Mouse (Mus musculus): ENCODE data around the gene Zfp853. TPM values are rescaled to one million over a fixed set of nuclear protein-coding genes. Genes with fewer than 3 reads are reported as not detected.

The Zfp853 gene
- not detected for polyA plus RNA-seq (2017; shearing (Covaris generic))

DNA sequence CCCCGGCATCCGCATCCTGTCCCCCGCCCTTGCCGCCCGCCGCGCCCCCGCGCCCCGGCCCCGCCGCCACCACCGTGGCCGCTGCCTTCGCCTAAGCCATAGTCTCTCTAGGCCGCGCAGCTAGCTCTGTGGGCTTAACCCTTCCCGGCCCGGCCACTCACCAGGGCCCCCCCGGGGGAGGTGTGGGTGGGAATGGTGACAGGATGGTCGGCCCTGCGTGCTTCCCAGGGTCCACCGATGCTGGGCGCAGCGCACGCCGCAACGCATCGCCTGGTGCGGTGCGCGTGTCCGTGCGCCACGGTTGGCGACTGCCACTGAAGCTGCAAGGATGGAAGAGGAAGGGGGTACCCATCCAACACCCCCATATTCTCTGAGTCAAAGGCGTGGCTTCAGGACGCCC, at the start of gene Zfp853:
Gene Zfp853 (minus strand): TSS at position 220 of the 400 bp plus-strand sequence.

DNA sequence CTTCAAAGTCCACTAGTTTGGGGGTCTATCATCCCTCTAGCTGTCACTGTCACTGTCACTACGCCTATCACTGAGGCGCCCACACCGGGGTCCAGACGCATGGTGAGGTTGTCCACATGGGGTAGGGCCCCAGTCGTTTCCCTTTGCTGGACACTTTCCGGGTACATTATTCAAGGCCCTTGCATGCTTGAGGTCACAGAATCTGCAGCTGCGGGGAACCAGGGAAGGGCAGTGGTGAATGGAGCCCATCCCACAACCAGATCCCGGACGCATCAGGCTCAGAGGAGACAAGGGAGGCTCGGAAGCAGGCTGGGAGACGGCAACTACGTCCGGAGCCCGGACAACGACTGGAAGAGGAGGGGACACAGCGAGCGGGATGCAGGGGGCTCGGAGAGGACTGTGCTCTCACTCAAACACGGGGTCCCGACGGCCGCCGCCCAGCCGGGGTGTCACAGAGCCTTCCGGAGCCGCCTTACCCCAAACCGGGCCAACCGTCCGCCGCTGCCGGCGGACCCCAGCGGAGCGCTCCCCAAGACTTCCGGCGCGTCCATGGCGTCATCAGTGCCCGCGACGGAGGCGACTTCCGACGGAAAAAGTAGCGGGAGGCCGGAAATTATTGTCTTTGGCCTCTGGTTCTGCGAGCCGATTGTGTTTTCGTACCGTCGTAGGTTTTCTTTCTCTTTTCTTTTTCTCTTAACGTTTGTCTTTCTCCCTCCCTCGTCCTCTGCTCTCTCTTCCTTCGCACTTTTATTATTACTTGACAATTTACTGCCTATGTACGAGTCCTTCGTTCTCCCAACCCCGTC, 35.5 kb upstream of the Zfp853 start, which contains the start of gene Zdhhc4:
Gene Zdhhc4 (minus strand): TSS at position 567 of the 806 bp plus-strand sequence.

DNA sequence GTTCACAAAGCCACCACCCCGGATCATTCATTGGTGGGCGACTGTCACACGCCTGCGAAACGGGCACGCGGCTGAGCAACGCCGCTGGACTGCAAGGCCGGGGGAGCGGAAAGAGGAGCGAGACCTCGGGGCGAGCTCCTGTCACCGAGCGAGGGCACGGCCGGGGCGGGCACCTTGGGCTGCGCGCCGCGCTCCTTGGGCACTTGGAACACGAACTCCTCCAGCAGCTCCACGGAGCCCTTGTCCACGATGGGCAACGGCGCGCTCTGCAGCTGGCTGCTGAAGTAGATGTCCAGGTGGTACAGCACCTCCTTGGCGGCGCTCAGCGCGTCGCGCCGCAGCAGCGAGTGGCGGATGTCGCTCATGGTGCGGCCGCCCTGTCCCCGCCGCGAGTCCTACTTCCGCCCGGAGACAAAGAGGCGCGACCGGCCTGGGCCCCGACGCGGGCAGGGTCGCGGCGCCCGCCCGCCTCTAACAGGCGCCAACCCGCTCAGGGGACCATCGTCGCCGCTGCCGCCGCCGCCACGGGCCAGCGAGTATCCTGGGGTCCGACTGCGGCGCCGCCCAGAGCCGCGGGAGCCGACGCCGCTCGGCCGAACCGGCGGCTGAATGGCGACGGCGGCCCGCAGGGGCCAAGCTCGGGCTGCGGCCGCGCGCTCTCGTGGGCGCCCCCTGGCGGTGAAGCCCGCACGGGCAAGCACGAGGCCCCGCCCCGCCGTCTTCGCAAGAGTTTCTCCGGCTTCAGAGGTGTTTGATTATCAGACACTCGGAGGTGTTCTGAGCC, 21.5 kb upstream of the Zfp853 start, which contains the start of gene E130309D02Rik:
Gene E130309D02Rik (minus strand): TSS at position 631 of the 784 bp plus-strand sequence.

DNA sequence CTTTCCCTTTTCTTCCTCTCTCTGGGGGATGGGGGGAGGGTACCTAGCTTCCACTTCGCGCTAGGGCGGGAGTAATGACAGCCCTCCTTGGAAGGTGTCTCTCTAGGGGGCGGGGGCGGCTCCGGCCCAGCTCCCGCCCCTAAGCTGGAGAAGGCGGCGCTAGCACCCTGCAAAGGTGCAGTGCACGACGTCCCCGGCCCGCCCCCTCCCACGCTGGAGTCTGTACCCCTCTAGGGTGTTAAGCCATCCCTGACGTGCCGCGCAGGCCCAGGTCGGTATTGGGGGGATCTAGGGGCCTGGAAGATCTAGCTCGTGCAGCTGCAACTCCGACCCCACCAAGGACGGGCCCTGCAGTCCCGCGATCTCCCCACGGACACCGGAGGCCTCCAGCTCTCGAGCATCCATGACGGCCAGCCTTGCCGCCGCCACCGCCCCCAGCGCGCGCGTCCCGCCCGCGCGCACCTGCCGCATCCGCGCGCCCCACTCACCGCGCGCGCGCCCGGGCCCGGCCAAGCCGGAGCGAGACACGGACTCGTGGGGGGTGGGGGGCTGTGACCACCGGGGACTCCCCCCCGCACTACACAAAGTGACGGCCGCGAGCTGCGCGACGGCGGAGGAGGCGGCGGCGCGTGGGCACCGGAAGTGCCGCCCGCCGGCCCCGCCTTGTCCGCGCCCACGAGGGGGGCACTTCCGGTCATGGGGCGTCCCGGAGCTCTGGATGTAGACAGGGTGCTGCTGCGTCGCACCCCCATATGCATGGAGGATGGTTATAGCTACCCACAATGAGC, 23.9 kb downstream of the Zfp853 start, which contains the start of gene Zfp316:
Gene Zfp316 (minus strand): TSS at position 660 of the 788 bp plus-strand sequence.

Other genes with a start within 250 kb of the Zfp853 start
- 47.9 TPM for gene Rnf216, start 180.6 kb downstream of the Zfp853 start, polyA plus RNA-seq (2017; shearing (Covaris generic))
- 0.10 TPM for gene Olfr718-ps1, start 146.0 kb downstream of the Zfp853 start, polyA plus RNA-seq (2017; shearing (Covaris generic))
- gene Rbak, start 112.8 kb downstream of the Zfp853 start, polyA plus RNA-seq (2017; shearing (Covaris generic)) = 18.4 TPM
- not detected for gene Spdye4b, start 112.6 kb downstream of the Zfp853 start, polyA plus RNA-seq (2017; shearing (Covaris generic))
- not detected for gene Spdye4a, start 66.7 kb downstream of the Zfp853 start, polyA plus RNA-seq (2017; shearing (Covaris generic))
- 7.7 TPM for gene Zfp12, start 58.5 kb downstream of the Zfp853 start, polyA plus RNA-seq (2017; shearing (Covaris generic))
- 0.11 TPM for gene Zfp316, start 23.6 kb downstream of the Zfp853 start, polyA plus RNA-seq (2017; shearing (Covaris generic))
- gene E130309D02Rik, start 21.7 kb upstream of the Zfp853 start, polyA plus RNA-seq (2017; shearing (Covaris generic)) = 4.3 TPM
- 118 TPM for gene Zdhhc4, start 35.6 kb upstream of the Zfp853 start, polyA plus RNA-seq (2017; shearing (Covaris generic))
- gene Grid2ip, start 63.7 kb upstream of the Zfp853 start, polyA plus RNA-seq (2017; shearing (Covaris generic)) = not detected
- 26.5 TPM for gene Kdelr2, start 110.2 kb upstream of the Zfp853 start, polyA plus RNA-seq (2017; shearing (Covaris generic))
- gene Daglb, start 171.0 kb upstream of the Zfp853 start, polyA plus RNA-seq (2017; shearing (Covaris generic)) = 14.8 TPM
- gene Rac1, start 234.4 kb upstream of the Zfp853 start, polyA plus RNA-seq (2017; shearing (Covaris generic)) = 20.4 TPM

Measured in CD4-positive, CD25-positive, alpha-beta regulatory T cell, adult 9 weeks (primary cell).